Comparison of ENCODE assay signal across 8 mouse cellular contexts in the genomic region with DNA sequence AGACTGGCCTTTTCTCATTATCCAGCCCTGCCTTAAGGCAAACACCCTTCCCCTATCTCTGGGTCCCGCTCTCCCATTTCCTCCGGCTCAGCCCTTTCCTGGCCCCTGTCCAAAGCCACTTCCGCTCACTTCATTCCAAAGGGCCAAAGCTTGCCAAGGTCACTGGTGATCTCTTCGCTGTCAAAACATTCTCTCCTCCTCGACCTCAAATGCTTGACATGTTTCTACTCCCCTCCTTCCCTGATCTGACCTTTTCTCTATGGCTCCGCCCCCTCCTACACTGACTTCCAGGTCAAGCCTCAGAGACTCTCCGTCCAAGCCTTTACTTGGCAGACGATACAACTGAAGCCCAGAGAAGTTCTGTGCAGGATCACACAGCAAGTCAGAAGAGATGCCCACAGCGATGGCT. TPM values are rescaled to one million over a fixed set of nuclear protein-coding genes. Genes with fewer than 3 reads are reported as not detected.
A peak's percentile ranks its signal among the peaks of the same experiment; 100 is the strongest.
DNase-seq lines count a peak whose midpoint lies in the region; ATAC-seq and TF ChIP-seq lines count a peak whose summit lies in the region.

No protein-coding gene starts in this region.

- no peaks in the 10 kb centered on the region for H3K36me3 ChIP-seq in heart, embryonic 16.5 days (ENCODE audit: control insufficient read depth, insufficient read depth)
- no peaks in the 10 kb centered on the region; the same call in 1 of the 2 replicates for H3K36me3 ChIP-seq in liver, embryonic 11.5 days (ENCODE audit: control insufficient read depth, insufficient read depth, low read length)
- H3K36me3 ChIP-seq in thymus, adult 2 months (ENCODE audit: control insufficient read depth, insufficient read depth, low read length) = no peaks in the 10 kb centered on the region
- no peaks in the 10 kb centered on the region for H3K36me3 ChIP-seq in forebrain, embryonic 15.5 days

- peak; percentile 87 for DNase-seq in R1 (ENCODE audit: low read depth, low spot score)
- peak; percentile 47 for DNase-seq in brain, adult 2 months (ENCODE audit: low read depth, low spot score)
- peak; percentile 68 for DNase-seq in liver, embryonic 11.5 days (ENCODE audit: low spot score)
- peak; percentile 75 for DNase-seq in skeletal muscle tissue, adult 2 months (ENCODE audit: low read depth, low spot score)
- no peak for DNase-seq in thymus, adult 2 months
- no peak for DNase-seq in thymus, postnatal 36 days

- peak overlapping the region; percentile 12; the same call in 1 of the 2 replicates for H3K9ac ChIP-seq in heart, embryonic 16.5 days (ENCODE audit: low read length)
- peak overlapping the region; percentile 12 for H3K9ac ChIP-seq in liver, embryonic 11.5 days (ENCODE audit: low read depth, low read length)
- H3K9ac ChIP-seq in forebrain, embryonic 15.5 days (replicated peaks) = no peak overlapping the region

- peak; percentile 57 for ATAC-seq in heart, embryonic 16.5 days (replicated peaks; ENCODE audit: extremely low read depth, insufficient read depth, low FRiP score)
- no peak; the same call in 1 of the 2 replicates for ATAC-seq in liver, embryonic 11.5 days (replicated peaks; ENCODE audit: low FRiP score)
- no peak for ATAC-seq in forebrain, embryonic 15.5 days (replicated peaks)

- H3K27me3 ChIP-seq in heart, embryonic 16.5 days (ENCODE audit: control insufficient read depth, insufficient read depth, low read length) = no peaks in the 10 kb centered on the region
- H3K27me3 ChIP-seq in liver, embryonic 11.5 days (replicated peaks; ENCODE audit: control insufficient read depth, insufficient read depth, low read length) = no peaks in the 10 kb centered on the region
- no peaks in the 10 kb centered on the region for H3K27me3 ChIP-seq in thymus, adult 2 months (ENCODE audit: control insufficient read depth, insufficient read depth, low read length)
- no peaks in the 10 kb centered on the region; the same call in 1 of the 2 replicates for H3K27me3 ChIP-seq in forebrain, embryonic 15.5 days

- no peak overlapping the region for H3K4me3 ChIP-seq in heart, embryonic 16.5 days (ENCODE audit: low read length)
- peak overlapping the region; percentile 10; the same call in 1 of the 2 replicates for H3K4me3 ChIP-seq in liver, embryonic 11.5 days (ENCODE audit: low read depth, low read length)
- no peak overlapping the region for H3K4me3 ChIP-seq in thymus, adult 2 months (ENCODE audit: control insufficient read depth, insufficient read depth, low read length)
- H3K4me3 ChIP-seq in forebrain, embryonic 15.5 days = no peak overlapping the region

- no peak for TF ChIP-seq POLR2A in thymus, adult 2 months (IDR thresholded peaks at IDR 0.05; ENCODE audit: control insufficient read depth, extremely low read depth, insufficient read depth, low read length, poor library complexity)

- peaks cover 64% of the 10 kb centered on the region for H3K4me1 ChIP-seq in heart, embryonic 16.5 days (ENCODE audit: control insufficient read depth, insufficient read depth, low read length)
- H3K4me1 ChIP-seq in liver, embryonic 11.5 days (replicated peaks; ENCODE audit: control insufficient read depth, insufficient read depth, low read length) = peaks cover 88% of the 10 kb centered on the region
- peaks cover 63% of the 10 kb centered on the region for H3K4me1 ChIP-seq in thymus, adult 2 months (replicated peaks; ENCODE audit: control insufficient read depth, insufficient read depth, low read length)
- H3K4me1 ChIP-seq in forebrain, embryonic 15.5 days = no peaks in the 10 kb centered on the region

- H3K4me2 ChIP-seq in heart, embryonic 16.5 days (ENCODE audit: low read depth, low read length) = peak overlapping the region; percentile 45; the same call in 1 of the 2 replicates
- H3K4me2 ChIP-seq in liver, embryonic 11.5 days = peak overlapping the region; percentile 36
- H3K4me2 ChIP-seq in forebrain, embryonic 15.5 days (replicated peaks) = no peak overlapping the region

- no peak for TF ChIP-seq CTCF in thymus, adult 2 months (IDR thresholded peaks at IDR 0.05; ENCODE audit: borderline replicate concordance, control insufficient read depth, extremely low read depth, insufficient read depth, low read length, poor library complexity)

- H3K27ac ChIP-seq in heart, embryonic 16.5 days (ENCODE audit: low read length) = peak overlapping the region; percentile 69
- H3K27ac ChIP-seq in liver, embryonic 11.5 days (ENCODE audit: low read depth, low read length) = peak overlapping the region; percentile 84
- H3K27ac ChIP-seq in thymus, adult 2 months (ENCODE audit: control insufficient read depth, insufficient read depth, low read length) = no peak overlapping the region
- no peak overlapping the region for H3K27ac ChIP-seq in forebrain, embryonic 15.5 days (replicated peaks)

- no peaks in the 10 kb centered on the region for H3K9me3 ChIP-seq in heart, embryonic 16.5 days (replicated peaks; ENCODE audit: control insufficient read depth, low read length)
- H3K9me3 ChIP-seq in liver, embryonic 11.5 days (ENCODE audit: control insufficient read depth, low read length) = no peaks in the 10 kb centered on the region
- no peaks in the 10 kb centered on the region for H3K9me3 ChIP-seq in forebrain, embryonic 15.5 days

- WGBS in heart, embryonic 16.5 days = 11% methylated on average over 9 of the region's 9 CpGs
- 16% methylated on average over 9 of the region's 9 CpGs for WGBS in liver, embryonic 11.5 days
- 84% methylated on average over 9 of the region's 9 CpGs for WGBS in thymus, adult 2 months
- WGBS in forebrain, embryonic 15.5 days = 54% methylated on average over 9 of the region's 9 CpGs

RNA-seq across cellular contexts. Expression of a gene that starts 7.0 kb away (rescaled TPM):
- 14.7 and 15.8 TPM in 2 replicates for polyA plus RNA-seq in heart, embryonic 16.5 days (2015; fragmentation: Nextera tagmentation; extraction: Ambion mirVana)
- 32.2 and 33.3 TPM in 2 replicates for polyA plus RNA-seq in liver, embryonic 11.5 days (2014; fragmentation: Nextera tagmentation; extraction: Ambion mirVana)
- polyA plus RNA-seq in thymus, adult 2 months (2012; rRNA removed) = 25.3 and 26.0 TPM in 2 replicates
- 1.9 and 2.8 TPM in 2 replicates for polyA plus RNA-seq in forebrain, embryonic 15.5 days (2015; fragmentation: Nextera tagmentation; extraction: Ambion mirVana)

RNA-seq across cellular contexts. Expression of a gene that starts 56.7 kb away (rescaled TPM):
- polyA plus RNA-seq in heart, embryonic 16.5 days (2015; fragmentation: Nextera tagmentation; extraction: Ambion mirVana) = 4.4 and 5.1 TPM in 2 replicates
- polyA plus RNA-seq in liver, embryonic 11.5 days (2014; fragmentation: Nextera tagmentation; extraction: Ambion mirVana) = 3.9 and 4.1 TPM in 2 replicates
- 4.4 and 5.5 TPM in 2 replicates for polyA plus RNA-seq in thymus, adult 2 months (2012; rRNA removed)
- 2.5 and 2.6 TPM in 2 replicates for polyA plus RNA-seq in forebrain, embryonic 15.5 days (2015; fragmentation: Nextera tagmentation; extraction: Ambion mirVana)

Comparison
In these comparisons a context has a peak if more than half of its experiments do, and no peak if none do; other contexts are left out.
1. DNase-seq: peak in R1 (single experiment), brain, adult 2 months (single experiment), liver, embryonic 11.5 days (single experiment) and skeletal muscle tissue, adult 2 months (single experiment); none in thymus, adult 2 months (single experiment) and thymus, postnatal 36 days (0 of 2).
2. H3K27ac ChIP-seq: peak in heart, embryonic 16.5 days (single experiment) and liver, embryonic 11.5 days (single experiment); none in thymus, adult 2 months (single experiment) and forebrain, embryonic 15.5 days (single experiment).